Mouse (Mus musculus) G1E (cell line): ENCODE measurements around the gene Slc12a6. TPM values are rescaled to one million over a fixed set of nuclear protein-coding genes. Genes with fewer than 3 reads are reported as not detected.
"Not testable (repeated sequence)": the region's sequence is repeated elsewhere in the genome, so short reads cannot be mapped to it uniquely, and the experiment has no call there.

ENCODE experiments used
- ATAC-seq: 2 replicates; pipeline ENCODE4 v1.8.0; 2016; ENCODE audit warnings: mild to moderate bottlenecking; ENCODE audit not compliant: insufficient number of reproducible peaks, poor library complexity, low FRiP score, severe bottlenecking; ENCODE audit errors: extremely low read depth
- DNase-seq: peaks from one replicate; pipeline ENCODE4 v3.0.0; 2012; ENCODE audit warnings: low spot score
- H3K27me3 ChIP-seq: 2 replicates; pipeline ENCODE4 v1.6.1; 2012; ENCODE audit warnings: mild to moderate bottlenecking, low read length, inconsistent platforms; ENCODE audit not compliant: insufficient read depth
- H3K36me3 ChIP-seq: replicated peaks from 2 replicates; pipeline ENCODE3; 2012; ENCODE audit warnings: mild to moderate bottlenecking, inconsistent platforms
- H3K4me1 ChIP-seq: 2 replicates; pipeline ENCODE4 v1.6.1; 2012; ENCODE audit warnings: low read depth, low read length, inconsistent platforms, mixed read lengths; ENCODE audit not compliant: insufficient read depth
- H3K4me3 ChIP-seq: 2 replicates; pipeline ENCODE4 v1.5.1; 2012; ENCODE audit warnings: low read depth, mild to moderate bottlenecking, inconsistent platforms, low read length, moderate library complexity, mixed read lengths
- H3K9me3 ChIP-seq: replicated peaks from 2 replicates; pipeline ENCODE4 v1.6.1; 2012; ENCODE audit warnings: inconsistent platforms
- CTCF ChIP-seq: IDR thresholded peaks from 2 replicates; pipeline ENCODE4 v1.5.1; 2012; ENCODE audit warnings: low read depth, low read length, inconsistent platforms, mixed read lengths
- GATA1 ChIP-seq: IDR thresholded peaks from 2 replicates; pipeline ENCODE4 v1.6.1; 2012; ENCODE audit warnings: borderline replicate concordance, low read length, inconsistent platforms, mixed read lengths
- GATA2 ChIP-seq: IDR thresholded peaks from 2 replicates; pipeline ENCODE4 v1.6.1; 2012; ENCODE audit warnings: low read depth, low read length, inconsistent platforms, borderline replicate concordance
- POLR2AphosphoS5 ChIP-seq: IDR thresholded peaks from 2 replicates; pipeline ENCODE4 v1.6.1; 2012; ENCODE audit warnings: low read depth, low read length, inconsistent platforms; ENCODE audit not compliant: insufficient replicate concordance
- TAL1 ChIP-seq: conservative IDR thresholded peaks from 2 replicates; pipeline ENCODE4 v1.6.1; 2012; ENCODE audit warnings: low read depth, low read length, inconsistent platforms, mixed read lengths
- polyA plus RNA-seq: library from polyadenylated mRNA; stranded (reverse); fragments of >175 nt; gene quantifications from 2 replicates; pipeline ENCODE4 v1.2.3, GENCODE M21; 2012
- total RNA-seq, 2 experiments: library from RNA; stranded (forward) in 1 of 2; stranded (reverse) in 1 of 2; fragments of 200-1000 nt in 1 of 2; fragments of >200 nt in 1 of 2; fragmentation: Nextera tagmentation in 1 of 2; gene quantifications; 2 replicates each; pipeline ENCODE4 v1.2.3; 2014 to 2017

The Slc12a6 gene
- total and polyA plus RNA-seq, 3 experiments: 4.2 to 55.9 (median 50.5) TPM

GRCm38 (mm10) chr2:112270011-112270410, 4.4 kb downstream of the Slc12a6 start:
- ATAC-seq (no peak), DNase-seq (no peak)
- Histone ChIP-seq H3K27me3 (no peaks in the 10 kb centered on the region), H3K4me1 (peaks cover 19% of the 10 kb centered on the region), H3K9me3 (no peaks in the 10 kb centered on the region), H3K4me3 (no peak overlapping the region), H3K36me3 (peaks cover 14% of the 10 kb centered on the region)
- no peak for TF ChIP-seq CTCF
- no peak for TF ChIP-seq GATA2
- no peak for TF ChIP-seq TAL1

- Histone ChIP-seq H3K9me3 (no peaks in the 10 kb centered on the region), H3K36me3 (peaks cover 12% of the 10 kb centered on the region), H3K4me3 (no peak overlapping the region), H3K4me1 (peaks cover under 1% of the 10 kb centered on the region; the same call in 1 of the 2 replicates), H3K27me3 (no peaks in the 10 kb centered on the region)
- TF ChIP-seq TAL1 (no peak), GATA2 (no peak), CTCF (no peak), GATA1 (no peak), POLR2AphosphoS5 (no peak)
- DNase-seq (no peak), ATAC-seq (no peak)
These were observed 7.3 kb downstream of the Slc12a6 start for GRCm38 (mm10) chr2:112272909-112273308.

- ATAC-seq (no peak), DNase-seq (no peak)
- no peaks in the 10 kb centered on the region for H3K9me3 ChIP-seq
- H3K4me3 ChIP-seq: no peak overlapping the region
- TF ChIP-seq GATA1: no peak
- TF ChIP-seq POLR2AphosphoS5: no peak
- TF ChIP-seq CTCF: no peak
- no peak for TF ChIP-seq GATA2
- TF ChIP-seq TAL1: no peak
- H3K27me3 ChIP-seq: no peaks in the 10 kb centered on the region
- peaks cover 12% of the 10 kb centered on the region for H3K36me3 ChIP-seq
- H3K4me1 ChIP-seq: no peaks in the 10 kb centered on the region
These were observed 7.8 kb downstream of the Slc12a6 start for GRCm38 (mm10) chr2:112273474-112273873.

- H3K27me3 ChIP-seq: no peaks in the 10 kb centered on the region
- H3K9me3 ChIP-seq: no peaks in the 10 kb centered on the region
- no peak for DNase-seq
- no peaks in the 10 kb centered on the region for H3K4me1 ChIP-seq
- no peak for ATAC-seq
- TF ChIP-seq TAL1 (no peak), CTCF (no peak), POLR2AphosphoS5 (no peak), GATA2 (no peak)
- peaks cover 7% of the 10 kb centered on the region for H3K36me3 ChIP-seq
- H3K4me3 ChIP-seq: no peak overlapping the region
These were observed 11.2 kb downstream of the Slc12a6 start for GRCm38 (mm10) chr2:112276870-112277269.

GRCm38 (mm10) chr2:112282846-112283245, 17.2 kb downstream of the Slc12a6 start:
- H3K9me3 ChIP-seq: no peaks in the 10 kb centered on the region
- no peaks in the 10 kb centered on the region for H3K36me3 ChIP-seq
- H3K4me3 ChIP-seq: no peak overlapping the region
- peaks cover 11% of the 10 kb centered on the region for H3K4me1 ChIP-seq
- no peak for TF ChIP-seq POLR2AphosphoS5
- TF ChIP-seq GATA1: no peak
- TF ChIP-seq GATA2: no peak
- no peak for TF ChIP-seq CTCF
- no peak for TF ChIP-seq TAL1
- H3K27me3 ChIP-seq: no peaks in the 10 kb centered on the region
- no peak for ATAC-seq
- no peak for DNase-seq

GRCm38 (mm10) chr2:112284363-112285030, 18.9 kb downstream of the Slc12a6 start:
- Histone ChIP-seq H3K4me3 (peak overlapping the region; percentile 72), H3K9me3 (no peaks in the 10 kb centered on the region), H3K27me3 (no peaks in the 10 kb centered on the region), H3K36me3 (no peaks in the 10 kb centered on the region), H3K4me1 (peaks cover 11% of the 10 kb centered on the region)
- peak; percentile 81 for ATAC-seq
- TF ChIP-seq GATA1 (no peak), GATA2 (no peak), CTCF (no peak), POLR2AphosphoS5 (no peak), TAL1 (no peak)
- DNase-seq: peak; percentile 24

GRCm38 (mm10) chr2:112285031-112285390, 19.4 kb downstream of the Slc12a6 start:
- no peak for TF ChIP-seq GATA2
- no peak for TF ChIP-seq TAL1
- TF ChIP-seq POLR2AphosphoS5: no peak
- no peak for TF ChIP-seq CTCF
- TF ChIP-seq GATA1: no peak
- ATAC-seq: no peak
- no peaks in the 10 kb centered on the region for H3K36me3 ChIP-seq
- no peak for DNase-seq
- no peaks in the 10 kb centered on the region for H3K9me3 ChIP-seq
- no peak overlapping the region; the same call in 1 of the 2 replicates for H3K4me3 ChIP-seq
- H3K27me3 ChIP-seq: no peaks in the 10 kb centered on the region
- H3K4me1 ChIP-seq: peaks cover 11% of the 10 kb centered on the region

- H3K4me1 ChIP-seq: peaks cover 11% of the 10 kb centered on the region
- not testable (repeated sequence) for H3K36me3 ChIP-seq, H3K27me3 ChIP-seq, H3K4me3 ChIP-seq, ATAC-seq, H3K9me3 ChIP-seq, DNase-seq
These were observed 20.4 kb downstream of the Slc12a6 start for GRCm38 (mm10) chr2:112286062-112286461.
